Mouse (Mus musculus): ENCODE results near the gene Zfp365.

The Zfp365 gene

GRCm38 (mm10) chr10:67912337-67912776, at the start of gene Zfp365:
TSS of gene Zfp365 (minus strand) at chr10:67912662.
- DNase-seq (ENCODE audit: low spot score in 2 of 2) = peak; percentile 73 to 88

DNA sequence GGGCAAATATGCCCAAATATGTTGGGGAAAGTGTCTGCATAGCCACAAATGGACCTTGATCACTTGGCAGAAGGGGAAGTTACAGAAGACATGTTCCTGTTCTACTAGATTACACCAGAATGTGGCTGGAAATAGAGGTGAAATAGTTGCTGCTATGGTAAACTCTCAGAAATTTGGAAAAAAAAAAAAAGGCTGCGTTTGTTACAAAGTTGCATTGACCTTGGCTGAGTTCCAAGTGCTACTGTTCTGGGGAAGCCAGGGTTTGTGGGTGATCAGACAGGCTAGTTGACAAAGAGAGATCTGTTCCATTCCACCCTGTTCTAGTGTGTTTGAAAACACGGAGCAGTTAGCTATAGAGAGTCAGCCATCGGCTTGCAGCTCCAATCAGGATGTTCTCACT, 47.5 kb upstream of the Zfp365 start:
- DNase-seq (ENCODE audit: low spot score in 2 of 2) = no peak

- DNase-seq (ENCODE audit: low spot score in 2 of 2) = no peak
Measured at GRCm38 (mm10) chr10:67955982-67956381, 43.5 kb upstream of the Zfp365 start.

DNA sequence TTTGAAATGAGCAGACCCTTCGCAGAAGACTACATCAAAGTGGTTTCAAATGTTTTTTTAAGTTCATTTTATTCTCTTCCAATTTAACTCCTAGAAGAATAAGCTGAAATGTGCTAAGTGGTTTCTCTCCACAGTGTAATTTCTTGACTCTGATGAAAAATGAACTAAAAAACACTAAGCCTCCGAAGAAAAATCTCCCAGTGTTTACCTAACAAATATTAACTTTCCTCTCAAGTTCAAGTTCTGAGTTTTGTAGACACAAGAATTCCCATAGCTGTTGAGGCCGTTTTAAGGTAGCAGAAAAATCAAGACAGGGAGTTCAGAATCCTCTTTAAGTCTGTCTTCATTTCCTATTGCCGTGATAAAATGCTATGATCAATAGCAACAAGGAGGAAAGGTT, 39.2 kb upstream of the Zfp365 start:
- no peak for DNase-seq (ENCODE audit: low spot score in 2 of 2)

GRCm38 (mm10) chr10:67950059-67950748, 37.7 kb upstream of the Zfp365 start:
- no peak for DNase-seq (ENCODE audit: low spot score in 2 of 2)

GRCm38 (mm10) chr10:67943513-67943912, 31.1 kb upstream of the Zfp365 start:
- DNase-seq (ENCODE audit: low spot score in 2 of 2) = no peak

- no peak for DNase-seq (ENCODE audit: low spot score in 2 of 2)
Measured at GRCm38 (mm10) chr10:67939546-67939945, 27.1 kb upstream of the Zfp365 start.

DNA sequence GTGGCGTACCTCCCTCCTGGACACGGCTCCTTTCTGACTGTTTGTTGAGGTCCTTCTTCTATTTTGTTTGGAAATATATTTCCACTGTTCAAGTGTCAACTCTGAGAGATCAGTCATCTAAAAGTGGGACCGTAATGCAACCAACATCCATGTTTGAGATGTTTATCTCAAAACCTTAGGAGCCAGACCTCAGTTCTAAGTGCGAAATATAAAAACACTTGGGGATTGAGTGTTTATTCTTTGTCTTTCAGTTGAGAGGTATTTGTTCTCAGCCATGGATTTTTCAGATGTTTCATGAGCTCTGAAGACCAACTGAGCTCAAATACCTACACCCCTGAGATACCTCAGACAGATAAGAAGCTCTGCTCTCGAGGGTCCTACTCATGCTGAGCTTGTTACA, 25.3 kb upstream of the Zfp365 start:
- DNase-seq (ENCODE audit: low spot score in 2 of 2) = no peak

GRCm38 (mm10) chr10:67936944-67937343, 24.5 kb upstream of the Zfp365 start:
- no peak for DNase-seq (ENCODE audit: low spot score in 2 of 2)

DNA sequence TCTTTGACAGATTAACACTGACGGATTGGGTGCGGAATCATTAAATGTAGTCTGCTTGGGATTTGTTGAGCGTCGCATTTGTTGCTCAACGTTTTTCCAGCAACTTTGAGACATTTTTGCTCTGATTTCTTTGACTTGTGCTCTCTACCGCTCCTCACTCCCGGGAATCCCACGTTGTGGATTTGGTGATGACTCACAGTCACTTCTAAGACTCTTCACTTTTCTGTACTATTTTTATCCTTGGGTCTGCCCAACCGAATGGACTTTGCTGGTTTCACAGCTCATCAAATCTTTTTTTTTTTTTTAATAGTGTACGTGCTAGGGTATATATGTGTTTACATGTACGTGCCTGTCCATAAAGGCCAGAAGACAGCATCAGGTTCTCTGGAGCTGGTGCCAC, 20.3 kb upstream of the Zfp365 start:
- no peak for DNase-seq (ENCODE audit: low spot score in 2 of 2)

- DNase-seq (ENCODE audit: low spot score in 2 of 2) = no peak
Measured at GRCm38 (mm10) chr10:67931328-67931727, 18.9 kb upstream of the Zfp365 start.

DNA sequence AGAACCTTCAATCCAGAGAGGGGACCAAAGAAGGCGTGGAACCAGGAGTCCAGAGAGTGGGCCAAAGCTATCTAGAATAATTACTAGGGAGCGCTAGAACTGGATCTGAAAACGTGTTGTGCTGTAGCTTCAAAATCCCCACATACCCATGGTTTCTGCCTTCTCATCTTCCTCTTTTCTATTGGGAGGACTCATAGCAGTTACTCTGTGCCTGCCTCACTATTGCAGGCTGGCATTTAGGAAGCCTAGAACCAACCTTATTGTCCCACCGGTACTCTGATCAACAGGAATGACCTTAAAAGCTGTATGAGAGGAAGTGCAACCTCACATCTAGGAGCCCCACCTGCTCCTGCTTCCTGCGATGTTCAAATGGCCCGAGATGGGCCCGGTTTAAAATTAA, 16.1 kb upstream of the Zfp365 start:
- DNase-seq (ENCODE audit: low spot score in 2 of 2) = no peak

- no peak for DNase-seq (ENCODE audit: low spot score in 2 of 2)
Measured at GRCm38 (mm10) chr10:67927718-67928455, 15.4 kb upstream of the Zfp365 start.

DNA sequence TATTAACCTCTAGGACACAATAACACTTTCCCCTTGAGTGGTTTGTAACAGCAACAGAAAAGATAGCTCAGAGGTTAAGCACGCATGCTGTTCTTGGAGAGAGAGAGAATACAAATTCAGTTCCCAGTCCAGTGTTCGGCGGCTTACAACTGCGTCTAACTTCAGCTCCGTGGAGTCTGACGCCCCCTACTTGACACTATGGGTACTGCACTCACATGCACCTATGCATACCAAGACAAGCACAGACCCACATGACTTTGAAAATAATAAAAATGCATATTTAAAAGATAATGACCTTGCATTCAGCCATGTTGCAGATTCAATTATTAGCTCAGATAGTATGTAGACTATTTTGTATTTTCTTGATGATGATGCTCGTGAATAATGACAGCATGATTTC, 11.6 kb upstream of the Zfp365 start:
- DNase-seq (ENCODE audit: low spot score in 2 of 2) = no peak

- DNase-seq (ENCODE audit: low spot score in 2 of 2) = no peak
Measured at GRCm38 (mm10) chr10:67921777-67922176, 9.3 kb upstream of the Zfp365 start.

- DNase-seq (ENCODE audit: low spot score in 2 of 2) = no peak
Measured at GRCm38 (mm10) chr10:67919706-67920105, 7.2 kb upstream of the Zfp365 start.

DNA sequence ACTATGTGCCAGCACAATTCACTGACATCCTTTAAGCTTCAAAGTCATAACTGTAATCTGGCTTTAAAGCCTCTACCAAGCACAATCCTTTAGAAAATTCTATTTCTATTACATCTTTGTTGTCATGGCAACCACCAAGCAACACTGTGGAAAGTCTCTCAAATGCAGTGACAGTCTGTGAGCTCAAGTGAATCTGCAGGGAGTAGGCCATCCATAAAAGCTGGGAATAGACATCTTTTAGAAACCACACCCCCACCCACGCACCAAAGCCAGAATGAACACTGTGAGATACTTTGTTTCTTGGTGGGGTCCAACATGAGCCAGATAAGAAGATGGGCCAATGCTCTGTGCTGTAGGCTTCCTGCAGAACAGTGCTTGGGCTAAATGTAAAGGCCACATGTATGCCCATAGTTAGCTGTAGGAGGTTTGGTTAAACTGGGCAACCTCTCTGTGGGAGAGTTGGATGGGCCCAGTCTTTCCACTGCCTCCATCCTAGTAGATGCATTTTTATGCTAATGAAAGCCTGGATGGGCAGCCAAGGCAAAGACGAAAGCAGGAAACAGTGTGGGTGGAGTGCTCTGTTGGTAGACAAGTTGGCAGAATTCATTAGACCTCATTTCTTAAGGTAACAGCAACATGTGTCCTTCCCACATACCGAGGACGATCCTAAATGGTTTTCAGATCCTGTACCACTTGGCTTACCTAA, 5.9 kb upstream of the Zfp365 start:
- DNase-seq (ENCODE audit: low spot score in 2 of 2) = peak in 1 of 2 experiments; percentile 75

GRCm38 (mm10) chr10:67917356-67917755, 4.9 kb upstream of the Zfp365 start:
- no peak for DNase-seq (ENCODE audit: low spot score in 2 of 2)

DNA sequence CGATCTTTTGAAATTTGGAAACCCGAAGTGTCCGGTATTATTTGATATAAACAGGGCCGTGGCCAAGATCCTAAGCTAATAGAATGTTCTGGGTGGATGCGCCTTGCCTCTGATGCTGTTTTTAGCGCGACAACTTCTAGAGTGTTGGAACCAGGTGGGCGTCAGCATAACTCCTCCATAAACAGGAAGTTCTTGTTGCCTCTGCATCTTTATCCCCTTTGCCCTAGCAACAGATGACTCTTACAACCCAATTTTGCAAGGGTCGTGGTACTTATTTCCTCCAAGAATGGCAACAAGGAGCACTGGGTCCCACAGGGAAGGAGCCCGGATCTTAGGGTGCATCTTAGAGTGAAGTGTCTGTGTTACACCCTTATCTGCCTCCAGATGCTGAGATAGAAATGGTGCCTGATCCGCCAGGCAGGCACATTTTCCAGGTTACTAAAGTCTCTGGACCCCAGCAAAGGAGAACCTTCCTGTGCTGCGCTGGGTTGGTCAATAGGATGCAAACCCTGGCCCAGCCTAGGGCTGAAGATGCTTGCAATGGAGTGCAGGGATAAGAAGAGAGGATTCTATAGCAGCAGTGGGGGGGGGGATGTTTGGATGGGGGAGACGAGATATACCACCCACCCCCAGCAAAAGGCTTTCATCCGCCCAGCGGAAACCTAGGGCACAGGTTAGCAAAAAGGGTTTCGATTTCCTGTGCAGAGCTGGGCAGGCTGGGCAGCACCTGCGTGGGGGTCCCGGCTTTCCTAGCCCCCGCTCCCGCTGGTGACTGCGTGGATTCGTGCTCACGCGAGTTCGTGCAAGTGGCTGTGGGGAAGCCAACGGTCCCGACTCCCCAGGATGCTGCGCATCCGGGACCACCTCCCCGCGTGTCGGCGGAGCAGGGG, 770 bp downstream of the Zfp365 start:
- peak in 1 of 2 experiments; percentile 53 for DNase-seq (ENCODE audit: low spot score in 2 of 2)

GRCm38 (mm10) chr10:67907931-67908330, 4.5 kb downstream of the Zfp365 start:
- no peak for DNase-seq (ENCODE audit: low spot score in 2 of 2)

DNA sequence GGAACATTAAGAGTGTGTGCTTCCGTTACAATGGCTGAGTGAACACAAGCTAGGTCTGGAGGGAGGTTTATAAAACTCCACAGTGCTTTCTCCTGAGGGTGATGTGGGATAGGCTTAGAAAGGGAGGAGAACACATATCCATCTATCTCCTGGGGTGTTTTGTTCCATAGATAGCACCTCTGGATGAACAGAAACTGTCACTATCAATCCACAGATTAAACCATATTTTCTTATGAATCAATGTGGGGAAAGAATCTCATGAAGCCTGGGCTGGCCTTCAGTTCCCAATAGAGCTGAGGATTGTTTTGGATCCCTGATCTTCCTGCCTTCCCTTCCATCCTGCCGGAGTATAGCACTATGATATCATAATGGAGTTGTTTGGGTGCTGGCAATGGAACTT, 5.5 kb downstream of the Zfp365 start:
- DNase-seq (ENCODE audit: low spot score in 2 of 2) = no peak

GRCm38 (mm10) chr10:67906063-67906462, 6.4 kb downstream of the Zfp365 start:
- DNase-seq (ENCODE audit: low spot score in 2 of 2) = no peak
